Mouse (Mus musculus) frontal cortex, postnatal 36 days (tissue): ENCODE data around the gene Poglut1.

Source experiments
- DNase-seq, 2 experiments: peaks; one replicate each; pipeline ENCODE4 v3.0.0; 2022; ENCODE audit warnings: low spot score in 2 of 2

Gene Poglut1

GRCm38 (mm10) chr16:38549479-38550396, at the start of gene Poglut1:
TSS of gene Poglut1 (minus strand) at chr16:38550258.
- peak; percentile 82 to 86 for DNase-seq

- no peak for DNase-seq
These were observed 49.1 kb upstream of the Poglut1 start for GRCm38 (mm10) chr16:38598986-38599680.

GRCm38 (mm10) chr16:38596651-38597050, 46.6 kb upstream of the Poglut1 start:
- DNase-seq, result no peak

GRCm38 (mm10) chr16:38596099-38596498, 46.0 kb upstream of the Poglut1 start:
- no peak for DNase-seq

GRCm38 (mm10) chr16:38594435-38594834, 44.4 kb upstream of the Poglut1 start:
- DNase-seq, result no peak

GRCm38 (mm10) chr16:38592946-38593345, 42.9 kb upstream of the Poglut1 start:
- no peak for DNase-seq

- DNase-seq, result no peak
These were observed 42.1 kb upstream of the Poglut1 start for GRCm38 (mm10) chr16:38592026-38592678.

- no peak for DNase-seq
These were observed 41.4 kb upstream of the Poglut1 start for GRCm38 (mm10) chr16:38591506-38591905.

- DNase-seq, result no peak
These were observed 37.5 kb upstream of the Poglut1 start for GRCm38 (mm10) chr16:38587572-38587971.

- DNase-seq, result no peak
These were observed 37.1 kb upstream of the Poglut1 start for GRCm38 (mm10) chr16:38587163-38587562.

GRCm38 (mm10) chr16:38585186-38585585, 35.1 kb upstream of the Poglut1 start:
- DNase-seq, result no peak

- DNase-seq, result no peak
These were observed 34.7 kb upstream of the Poglut1 start for GRCm38 (mm10) chr16:38584761-38585160.

GRCm38 (mm10) chr16:38571481-38571880, 21.4 kb upstream of the Poglut1 start:
- DNase-seq, result no peak

- DNase-seq, result peak in 1 of 2 experiments; percentile 17
These were observed 18.1 kb upstream of the Poglut1 start for GRCm38 (mm10) chr16:38568192-38568591.

- DNase-seq, result no peak
These were observed 13.5 kb upstream of the Poglut1 start for GRCm38 (mm10) chr16:38563516-38563915.

- DNase-seq, result no peak
These were observed 12.9 kb upstream of the Poglut1 start for GRCm38 (mm10) chr16:38562968-38563327.

- peak; percentile 95 to 97 for DNase-seq
These were observed 12.3 kb upstream of the Poglut1 start for GRCm38 (mm10) chr16:38562131-38562967.

- no peak for DNase-seq
These were observed 8.2 kb upstream of the Poglut1 start, which contains the start of gene Tmem39a for GRCm38 (mm10) chr16:38558221-38558748. TSS of gene Tmem39a (plus strand) at chr16:38558698.

GRCm38 (mm10) chr16:38555988-38556387, 5.9 kb upstream of the Poglut1 start:
- no peak for DNase-seq

GRCm38 (mm10) chr16:38548000-38548399, 2.1 kb downstream of the Poglut1 start:
- no peak for DNase-seq
